Comparison of ENCODE assay signal across 24 mouse cellular contexts in the genomic region with DNA sequence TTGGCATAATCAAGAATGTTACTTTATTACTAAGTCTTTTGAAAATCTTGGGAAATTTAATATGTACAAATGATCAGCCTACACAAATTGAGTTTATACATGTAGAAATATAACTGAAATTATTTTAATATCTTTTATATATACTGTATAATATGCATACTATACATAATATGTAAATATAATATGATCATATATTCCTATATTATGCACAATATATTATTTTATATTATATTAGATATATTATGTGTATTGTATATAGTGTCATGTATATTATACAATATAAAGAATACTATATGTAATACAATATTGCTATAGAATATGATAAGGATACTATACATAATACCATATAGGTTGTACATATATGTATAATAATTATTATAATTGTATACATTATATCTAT.
A peak's percentile ranks its signal among the peaks of the same experiment; 100 is the strongest.
DNase-seq lines count a peak whose midpoint lies in the region; ATAC-seq lines count a peak whose summit lies in the region.
"Had no signal": no experiment of that assay in that cellular context is flagged by ENCODE, and none has a peak within 500 bp of the region (broad histone marks: within the 10 kb centered on the region; RNA-seq: fewer than 3 reads in every experiment).

No protein-coding gene starts in this region.

- H3K27me3 ChIP-seq in forebrain, embryonic 12.5 days, result no peaks in the 10 kb centered on the region
- H3K27me3 ChIP-seq in forebrain, embryonic 15.5 days, result no peaks in the 10 kb centered on the region
- no peaks in the 10 kb centered on the region for H3K27me3 ChIP-seq in limb, embryonic 11.5 days (ENCODE audit: control insufficient read depth, insufficient read depth, low read length)
- no peaks in the 10 kb centered on the region for H3K27me3 ChIP-seq in limb, embryonic 10.5 days (ENCODE audit: low read depth, poor library complexity, severe bottlenecking)
- H3K27me3 ChIP-seq in midbrain, embryonic 14.5 days (ENCODE audit: control insufficient read depth, insufficient read depth, low read length), result no peaks in the 10 kb centered on the region
- no peaks in the 10 kb centered on the region for H3K27me3 ChIP-seq in midbrain, embryonic 16.5 days (ENCODE audit: control insufficient read depth, insufficient read depth, low read depth, low read length)
- H3K27me3 ChIP-seq: CH12.LX; embryonic facial prominence, embryonic 12.5 days; Patski had no signal

- no peaks in the 10 kb centered on the region for H3K4me1 ChIP-seq in forebrain, embryonic 12.5 days
- no peaks in the 10 kb centered on the region for H3K4me1 ChIP-seq in forebrain, embryonic 15.5 days
- no peaks in the 10 kb centered on the region for H3K4me1 ChIP-seq in limb, embryonic 11.5 days (ENCODE audit: control insufficient read depth, insufficient read depth, low read length)
- no peaks in the 10 kb centered on the region for H3K4me1 ChIP-seq in limb, embryonic 10.5 days
- H3K4me1 ChIP-seq in midbrain, embryonic 14.5 days (ENCODE audit: control insufficient read depth, insufficient read depth, low read length), result no peaks in the 10 kb centered on the region
- no peaks in the 10 kb centered on the region for H3K4me1 ChIP-seq in midbrain, embryonic 16.5 days (ENCODE audit: control insufficient read depth, insufficient read depth, low read length)
- H3K4me1 ChIP-seq: embryonic facial prominence, embryonic 10.5 days; embryonic facial prominence, embryonic 12.5 days had no signal

- H3K9me3 ChIP-seq in forebrain, embryonic 12.5 days, result no peaks in the 10 kb centered on the region
- H3K9me3 ChIP-seq in forebrain, embryonic 15.5 days, result no peaks in the 10 kb centered on the region
- H3K9me3 ChIP-seq in limb, embryonic 11.5 days (ENCODE audit: control insufficient read depth, low read length), result no peaks in the 10 kb centered on the region
- no peaks in the 10 kb centered on the region for H3K9me3 ChIP-seq in limb, embryonic 10.5 days (replicated peaks)
- H3K9me3 ChIP-seq in midbrain, embryonic 14.5 days (ENCODE audit: control insufficient read depth, low read length), result no peaks in the 10 kb centered on the region
- no peaks in the 10 kb centered on the region for H3K9me3 ChIP-seq in midbrain, embryonic 16.5 days (replicated peaks; ENCODE audit: control insufficient read depth, low read length, poor library complexity, severe bottlenecking)
- H3K9me3 ChIP-seq: embryonic facial prominence, embryonic 10.5 days; embryonic facial prominence, embryonic 12.5 days; G1E had no signal

- no peak overlapping the region for H3K4me2 ChIP-seq in forebrain, embryonic 12.5 days
- H3K4me2 ChIP-seq in forebrain, embryonic 15.5 days (replicated peaks), result no peak overlapping the region
- no peak overlapping the region for H3K4me2 ChIP-seq in limb, embryonic 11.5 days (ENCODE audit: low read depth, severe bottlenecking)
- H3K4me2 ChIP-seq in midbrain, embryonic 14.5 days (ENCODE audit: low read length), result no peak overlapping the region
- no peak overlapping the region for H3K4me2 ChIP-seq in midbrain, embryonic 16.5 days (ENCODE audit: low read length)
- H3K4me2 ChIP-seq: embryonic facial prominence, embryonic 12.5 days had no signal

- no peaks in the 10 kb centered on the region for H3K36me3 ChIP-seq in forebrain, embryonic 12.5 days (replicated peaks)
- H3K36me3 ChIP-seq in forebrain, embryonic 15.5 days, result no peaks in the 10 kb centered on the region
- H3K36me3 ChIP-seq in limb, embryonic 11.5 days (ENCODE audit: control insufficient read depth, insufficient read depth, low read length), result no peaks in the 10 kb centered on the region
- H3K36me3 ChIP-seq in limb, embryonic 10.5 days, result no peaks in the 10 kb centered on the region
- H3K36me3 ChIP-seq in midbrain, embryonic 14.5 days (ENCODE audit: control insufficient read depth, insufficient read depth, low read length), result no peaks in the 10 kb centered on the region
- H3K36me3 ChIP-seq in midbrain, embryonic 16.5 days (ENCODE audit: control insufficient read depth, insufficient read depth, low read length), result no peaks in the 10 kb centered on the region
- H3K36me3 ChIP-seq: embryonic facial prominence, embryonic 10.5 days; embryonic facial prominence, embryonic 12.5 days; G1E had no signal

- no peak overlapping the region for H3K9ac ChIP-seq in forebrain, embryonic 12.5 days
- H3K9ac ChIP-seq in forebrain, embryonic 15.5 days (replicated peaks), result no peak overlapping the region
- H3K9ac ChIP-seq in limb, embryonic 11.5 days (ENCODE audit: low read length), result no peak overlapping the region
- H3K9ac ChIP-seq in midbrain, embryonic 14.5 days (replicated peaks; ENCODE audit: low read length), result no peak overlapping the region
- H3K9ac ChIP-seq in midbrain, embryonic 16.5 days (ENCODE audit: low read depth, low read length), result no peak overlapping the region
- H3K9ac ChIP-seq: embryonic facial prominence, embryonic 12.5 days; forebrain, postnatal 0 days had no signal

- H3K4me3 ChIP-seq in forebrain, embryonic 12.5 days (replicated peaks), result no peak overlapping the region
- H3K4me3 ChIP-seq in forebrain, embryonic 15.5 days, result no peak overlapping the region
- H3K4me3 ChIP-seq in limb, embryonic 11.5 days (ENCODE audit: low read depth, low read length), result no peak overlapping the region
- H3K4me3 ChIP-seq in limb, embryonic 10.5 days, result no peak overlapping the region
- no peak overlapping the region for H3K4me3 ChIP-seq in midbrain, embryonic 14.5 days (replicated peaks; ENCODE audit: low read depth, low read length)
- H3K4me3 ChIP-seq in midbrain, embryonic 16.5 days (ENCODE audit: low read depth, low read length), result no peak overlapping the region
- H3K4me3 ChIP-seq: embryonic facial prominence, embryonic 10.5 days; embryonic facial prominence, embryonic 12.5 days had no signal

- no peak for DNase-seq in limb, embryonic 11.5 days (ENCODE audit: low spot score)
- DNase-seq in limb, embryonic 10.5 days (ENCODE audit: low spot score), result no peak
- DNase-seq in midbrain, embryonic 14.5 days, result no peak
- DNase-seq: adrenal gland, adult 8-10 months; adrenal gland, postnatal 14 days; adrenal gland, postnatal 36 days; B cell, adult 2 months; cerebellum, adult 11-12 months; cerebellum, adult 2 months; cerebellum, adult 9-10 months; cerebellum, postnatal 10 days; cerebellum, postnatal 25 days; forebrain, postnatal 0 days had no signal

- H3K27ac ChIP-seq in forebrain, embryonic 12.5 days, result no peak overlapping the region
- no peak overlapping the region for H3K27ac ChIP-seq in forebrain, embryonic 15.5 days (replicated peaks)
- no peak overlapping the region for H3K27ac ChIP-seq in limb, embryonic 11.5 days (replicated peaks; ENCODE audit: low read depth, low read length)
- no peak overlapping the region for H3K27ac ChIP-seq in limb, embryonic 10.5 days
- H3K27ac ChIP-seq in midbrain, embryonic 14.5 days (replicated peaks; ENCODE audit: low read depth, low read length), result no peak overlapping the region
- no peak overlapping the region for H3K27ac ChIP-seq in midbrain, embryonic 16.5 days (ENCODE audit: low read length)
- H3K27ac ChIP-seq: embryonic facial prominence, embryonic 10.5 days; embryonic facial prominence, embryonic 12.5 days had no signal

- peak; percentile 53; the same call in 1 of the 2 replicates for ATAC-seq in forebrain, embryonic 12.5 days (ENCODE audit: low FRiP score)
- no peak for ATAC-seq in forebrain, embryonic 15.5 days (replicated peaks)
- ATAC-seq in limb, embryonic 11.5 days (ENCODE audit: insufficient number of reproducible peaks, low FRiP score, low TSS enrichment, low read depth), result peak; percentile 62; the same call in 1 of the 2 replicates
- peak; percentile 46; the same call in 1 of the 2 replicates for ATAC-seq in midbrain, embryonic 14.5 days (ENCODE audit: low FRiP score, low TSS enrichment)
- ATAC-seq in midbrain, embryonic 16.5 days, result no peak
- ATAC-seq: activated CD4-positive, CD25-positive, alpha-beta regulatory T cell, adult 4 months; CD4-positive, CD25-positive, alpha-beta regulatory T cell, adult 4 months; forebrain, embryonic 14.5 days; forebrain, postnatal 0 days; Patski had no signal

Comparison
In these comparisons a context has a peak if more than half of its experiments do, and no peak if none do; other contexts are left out.
1. ATAC-seq: peak in forebrain, embryonic 12.5 days (single experiment), limb, embryonic 11.5 days (single experiment) and midbrain, embryonic 14.5 days (single experiment); none in forebrain, embryonic 15.5 days (single experiment) and midbrain, embryonic 16.5 days (single experiment).